Mouse (Mus musculus) CH12.LX (cell line): ENCODE data around the gene Smyd3.

Experiments
- CHD2 ChIP-seq: IDR thresholded peaks from 2 replicates; pipeline ENCODE4 v1.6.1; 2011; ENCODE audit warnings: low read length, improper control_type of control experiment
- CTCF ChIP-seq, 2 experiments: IDR thresholded peaks in 1 of 2; conservative IDR thresholded peaks in 1 of 2; 2 replicates each; pipeline ENCODE4 v1.5.1; 2011 to 2012; ENCODE audit warnings: low read depth in 2 of 2, low read length in 2 of 2, improper control_type of control experiment in 1 of 2, inconsistent platforms in 1 of 2, mild to moderate bottlenecking in 1 of 2, moderate library complexity in 1 of 2

- TF ChIP-seq CHD2 (no peak), CTCF (conservative IDR thresholded peaks at IDR 0.05 in 1 of 2, IDR thresholded peaks at IDR 0.05 in 1 of 2; ENCODE audit: low read depth in 2 of 2, low read length in 2 of 2) (no peak)
These were observed 355.9 kb downstream of the Smyd3 start for GRCm38 (mm10) chr1:179161947-179162346.
